Mouse (Mus musculus) hindbrain, embryonic 16.5 days (tissue): ENCODE results near the gene Cyth1. TPM values are rescaled to one million over a fixed set of nuclear protein-coding genes. Genes with fewer than 3 reads are reported as not detected.

Source experiments
- ATAC-seq: fragments of 200-750 bp; cut with Nextera tagmentation; 2 replicates; pipeline ENCODE4 v1.8.0; 2017; ENCODE audit warnings: moderate TSS enrichment, moderate library complexity
- H3K27ac ChIP-seq: fragments of 300-500 bp; sonication (generic); 2 replicates; pipeline ENCODE4 v1.5.1; 2014; ENCODE audit warnings: low read depth, mild to moderate bottlenecking, control low read depth, low read length, moderate library complexity
- H3K27me3 ChIP-seq: fragments of 300-500 bp; sonication (generic); replicated peaks from 2 replicates; pipeline ENCODE4 v1.6.1; 2014; ENCODE audit warnings: low read length; ENCODE audit not compliant: control insufficient read depth, insufficient read depth
- H3K36me3 ChIP-seq: fragments of 300-500 bp; sonication (generic); 2 replicates; pipeline ENCODE4 v1.6.1; 2014; ENCODE audit warnings: mild to moderate bottlenecking, low read length, moderate library complexity, mixed read lengths; ENCODE audit not compliant: control insufficient read depth, insufficient read depth
- H3K4me1 ChIP-seq: fragments of 300-500 bp; sonication (generic); 2 replicates; pipeline ENCODE4 v1.6.1; 2014; ENCODE audit warnings: low read depth, low read length; ENCODE audit not compliant: control insufficient read depth, insufficient read depth
- H3K4me2 ChIP-seq: fragments of 300-500 bp; sonication (generic); 2 replicates; pipeline ENCODE4 v1.6.1; 2014; ENCODE audit warnings: mild to moderate bottlenecking, low read length, control low read depth, moderate library complexity
- H3K4me3 ChIP-seq: fragments of 300-500 bp; sonication (generic); 2 replicates; pipeline ENCODE4 v1.5.1; 2014; ENCODE audit warnings: mild to moderate bottlenecking, low read length, control low read depth, moderate library complexity
- H3K9ac ChIP-seq: fragments of 300-500 bp; sonication (generic); 2 replicates; pipeline ENCODE4 v1.6.1; 2014; ENCODE audit warnings: low read depth, mild to moderate bottlenecking, control low read depth, low read length, moderate library complexity
- H3K9me3 ChIP-seq: fragments of 300-500 bp; sonication (generic); 2 replicates; pipeline ENCODE4 v1.6.1; 2014; ENCODE audit warnings: mild to moderate bottlenecking, low read length, moderate library complexity; ENCODE audit not compliant: control insufficient read depth
- WGBS: fragments of 180-500 bp; shearing (Covaris S2); extraction: QIAGEN DNeasy Blood & Tissue Kit; methylation state at CpG from one replicate; pipeline ENCODE4 v1.1.7; 2014; 5-methylcytosine and 5-hydroxymethylcytosine counted together
- polyA plus RNA-seq: library from polyadenylated mRNA; unstranded; fragments of >200 nt; fragmentation: Nextera tagmentation; extraction: Ambion mirVana; gene quantifications from 2 replicates; pipeline ENCODE4 v1.2.1, GENCODE M21; 2015

The Cyth1 gene
- polyA plus RNA-seq, 1 experiment from 2014 or later, result 19.7 TPM

GRCm38 (mm10) chr11:118170333-118170732 is 78.1 kb downstream of the Cyth1 start:
- Histone ChIP-seq H3K4me3 (no peak overlapping the region), H3K36me3 (peaks cover 10% of the 10 kb centered on the region), H3K4me1 (no peaks in the 10 kb centered on the region), H3K27ac (no peak overlapping the region), H3K27me3 (no peaks in the 10 kb centered on the region), H3K4me2 (no peak overlapping the region), H3K9ac (no peak overlapping the region), H3K9me3 (no peaks in the 10 kb centered on the region)
- no peak for ATAC-seq
- WGBS, result 85% methylated on average over 5 of the region's 5 CpGs

GRCm38 (mm10) chr11:118168714-118169113 is 79.7 kb downstream of the Cyth1 start:
- no peak for ATAC-seq
- H3K36me3 ChIP-seq, result peaks cover 10% of the 10 kb centered on the region
- WGBS, result 69% methylated on average over 9 of the region's 9 CpGs

GRCm38 (mm10) chr11:118166626-118167025 is 81.8 kb downstream of the Cyth1 start:
- Histone ChIP-seq H3K4me1 (no peaks in the 10 kb centered on the region; the same call in 1 of the 2 replicates), H3K36me3 (peaks cover 10% of the 10 kb centered on the region), H3K4me2 (no peak overlapping the region), H3K9me3 (no peaks in the 10 kb centered on the region), H3K27me3 (no peaks in the 10 kb centered on the region), H3K4me3 (no peak overlapping the region), H3K27ac (no peak overlapping the region), H3K9ac (no peak overlapping the region)
- WGBS, result 83% methylated on average over 5 of the region's 5 CpGs
- ATAC-seq, result no peak

More at GRCm38 (mm10) chr11:118168714-118169113, 79.7 kb downstream of the Cyth1 start:
- Histone ChIP-seq H3K9ac (no peak overlapping the region), H3K4me3 (no peak overlapping the region), H3K27ac (no peak overlapping the region), H3K4me1 (no peaks in the 10 kb centered on the region; the same call in 1 of the 2 replicates), H3K9me3 (no peaks in the 10 kb centered on the region), H3K27me3 (no peaks in the 10 kb centered on the region), H3K4me2 (no peak overlapping the region)

GRCm38 (mm10) chr11:118165681-118166080 is 82.7 kb downstream of the Cyth1 start:
- WGBS, result 42% methylated on average over 11 of the region's 11 CpGs
- Histone ChIP-seq H3K27ac (no peak overlapping the region), H3K36me3 (peaks cover 10% of the 10 kb centered on the region)

GRCm38 (mm10) chr11:118164566-118164965 is 83.8 kb downstream of the Cyth1 start:
- H3K27me3 ChIP-seq, result no peaks in the 10 kb centered on the region

More at GRCm38 (mm10) chr11:118165681-118166080, 82.7 kb downstream of the Cyth1 start:
- H3K9me3 ChIP-seq, result no peaks in the 10 kb centered on the region
- H3K27me3 ChIP-seq, result no peaks in the 10 kb centered on the region
- no peak overlapping the region for H3K4me3 ChIP-seq
- no peaks in the 10 kb centered on the region; the same call in 1 of the 2 replicates for H3K4me1 ChIP-seq
- H3K9ac ChIP-seq, result no peak overlapping the region
- no peak overlapping the region for H3K4me2 ChIP-seq
- ATAC-seq, result no peak

GRCm38 (mm10) chr11:118162245-118162644 is 86.1 kb downstream of the Cyth1 start:
- H3K9ac ChIP-seq, result no peak overlapping the region
- no peaks in the 10 kb centered on the region for H3K27me3 ChIP-seq
- H3K4me3 ChIP-seq, result no peak overlapping the region
- H3K36me3 ChIP-seq, result no peaks in the 10 kb centered on the region; the same call in 1 of the 2 replicates
- no peak overlapping the region for H3K27ac ChIP-seq
- H3K4me2 ChIP-seq, result no peak overlapping the region
- WGBS, result 50% methylated on average over 10 of the region's 10 CpGs
- no peaks in the 10 kb centered on the region for H3K9me3 ChIP-seq
- H3K4me1 ChIP-seq, result no peaks in the 10 kb centered on the region; the same call in 1 of the 2 replicates
- no peak for ATAC-seq

More at GRCm38 (mm10) chr11:118164566-118164965, 83.8 kb downstream of the Cyth1 start:
- H3K9ac ChIP-seq, result no peak overlapping the region
- H3K36me3 ChIP-seq, result peaks cover 8% of the 10 kb centered on the region
- H3K4me1 ChIP-seq, result no peaks in the 10 kb centered on the region; the same call in 1 of the 2 replicates
- no peak overlapping the region for H3K4me2 ChIP-seq
- no peak overlapping the region for H3K27ac ChIP-seq
- no peaks in the 10 kb centered on the region for H3K9me3 ChIP-seq
- 73% methylated on average over 8 of the region's 8 CpGs for WGBS
- ATAC-seq, result no peak
- H3K4me3 ChIP-seq, result no peak overlapping the region

GRCm38 (mm10) chr11:118161240-118161639 is 87.2 kb downstream of the Cyth1 start:
- no peaks in the 10 kb centered on the region; the same call in 1 of the 2 replicates for H3K36me3 ChIP-seq
- no peak overlapping the region for H3K27ac ChIP-seq
- H3K4me1 ChIP-seq, result no peaks in the 10 kb centered on the region; the same call in 1 of the 2 replicates
- H3K9ac ChIP-seq, result no peak overlapping the region
- H3K9me3 ChIP-seq, result no peaks in the 10 kb centered on the region
- no peak overlapping the region for H3K4me2 ChIP-seq
- 84% methylated on average over 6 of the region's 6 CpGs for WGBS
- H3K4me3 ChIP-seq, result no peak overlapping the region
- no peaks in the 10 kb centered on the region for H3K27me3 ChIP-seq
- no peak for ATAC-seq

- Histone ChIP-seq H3K27ac (no peak overlapping the region), H3K4me3 (no peak overlapping the region), H3K4me2 (no peak overlapping the region), H3K36me3 (no peaks in the 10 kb centered on the region), H3K9me3 (no peaks in the 10 kb centered on the region), H3K4me1 (no peaks in the 10 kb centered on the region; the same call in 1 of the 2 replicates), H3K27me3 (no peaks in the 10 kb centered on the region), H3K9ac (no peak overlapping the region)
- 74% methylated on average over 2 of the region's 2 CpGs for WGBS
- no peak for ATAC-seq
These were observed 87.6 kb downstream of the Cyth1 start for GRCm38 (mm10) chr11:118160763-118161162.

- no peaks in the 10 kb centered on the region for H3K9me3 ChIP-seq
- H3K4me3 ChIP-seq, result no peak overlapping the region
- no peaks in the 10 kb centered on the region for H3K27me3 ChIP-seq
- no peak overlapping the region for H3K27ac ChIP-seq
- WGBS, result 74% methylated on average over 4 of the region's 4 CpGs
- no peaks in the 10 kb centered on the region for H3K36me3 ChIP-seq
- no peak for ATAC-seq
- H3K9ac ChIP-seq, result no peak overlapping the region
- H3K4me2 ChIP-seq, result no peak overlapping the region
- H3K4me1 ChIP-seq, result no peaks in the 10 kb centered on the region
These were observed 89.6 kb downstream of the Cyth1 start for GRCm38 (mm10) chr11:118158753-118159152.
